Mouse (Mus musculus) midbrain, embryonic 15.5 days (tissue): ENCODE measurements around the gene Dlg2. TPM values are rescaled to one million over a fixed set of nuclear protein-coding genes. Genes with fewer than 3 reads are reported as not detected.

ENCODE experiments used
- ATAC-seq: fragments of 200-750 bp; cut with Nextera tagmentation; replicated peaks from 2 replicates; pipeline ENCODE4 v1.8.0; 2017; ENCODE audit warnings: moderate TSS enrichment
- H3K27ac ChIP-seq: fragments of 300-500 bp; sonication (generic); 2 replicates; pipeline ENCODE4 v1.5.1; 2015; ENCODE audit warnings: mild to moderate bottlenecking, inconsistent platforms
- H3K27me3 ChIP-seq: fragments of 300-500 bp; sonication (generic); replicated peaks from 2 replicates; pipeline ENCODE4 v1.6.1; 2015; ENCODE audit warnings: inconsistent platforms
- H3K36me3 ChIP-seq: fragments of 300-500 bp; sonication (generic); replicated peaks from 2 replicates; pipeline ENCODE4 v1.6.1; 2015; ENCODE audit warnings: inconsistent platforms
- H3K4me1 ChIP-seq: fragments of 300-500 bp; sonication (generic); 2 replicates; pipeline ENCODE4 v1.6.1; 2015; ENCODE audit warnings: inconsistent platforms
- H3K4me2 ChIP-seq: fragments of 300-500 bp; sonication (generic); 2 replicates; pipeline ENCODE4 v1.6.1; 2015; ENCODE audit warnings: inconsistent platforms, mild to moderate bottlenecking, moderate library complexity
- H3K4me3 ChIP-seq: fragments of 300-500 bp; sonication (generic); 2 replicates; pipeline ENCODE4 v1.5.1; 2015; ENCODE audit warnings: mild to moderate bottlenecking, inconsistent platforms
- H3K9ac ChIP-seq: fragments of 300-500 bp; sonication (generic); 2 replicates; pipeline ENCODE4 v1.6.1; 2015; ENCODE audit warnings: mild to moderate bottlenecking, inconsistent platforms
- H3K9me3 ChIP-seq: fragments of 300-500 bp; sonication (generic); 2 replicates; pipeline ENCODE4 v1.6.1; 2016; ENCODE audit warnings: inconsistent platforms
- WGBS: fragments of 180-500 bp; shearing (Covaris S2); methylation state at CpG from one replicate; pipeline ENCODE4 v1.1.7; 2015; ENCODE audit warnings: mixed read lengths; 5-methylcytosine and 5-hydroxymethylcytosine counted together
- polyA plus RNA-seq: library from polyadenylated mRNA; unstranded; fragments of >200 nt; fragmentation: Nextera tagmentation; extraction: Ambion mirVana; gene quantifications from 2 replicates; pipeline ENCODE4 v1.2.1, GENCODE M21; 2015

Gene Dlg2
- polyA plus RNA-seq, 1 experiment from 2014 or later: 28.8 TPM

GRCm38 (mm10) chr7:91962956-91963355 lies 1486.5 kb downstream of the Dlg2 start:
- H3K4me3 ChIP-seq: no peak overlapping the region
- no peaks in the 10 kb centered on the region for H3K36me3 ChIP-seq
- H3K4me1 ChIP-seq: no peaks in the 10 kb centered on the region
- H3K4me2 ChIP-seq: no peak overlapping the region
- no peak overlapping the region for H3K9ac ChIP-seq
- no peak overlapping the region for H3K27ac ChIP-seq
- ATAC-seq: no peak
- WGBS: 85% methylated on average over 2 of the region's 2 CpGs
- no peaks in the 10 kb centered on the region for H3K27me3 ChIP-seq
- no peaks in the 10 kb centered on the region for H3K9me3 ChIP-seq

- WGBS: 69% methylated on average over 1 of the region's 1 CpGs
- H3K4me1 ChIP-seq: no peaks in the 10 kb centered on the region
- no peaks in the 10 kb centered on the region for H3K9me3 ChIP-seq
- H3K27me3 ChIP-seq: no peaks in the 10 kb centered on the region
- H3K36me3 ChIP-seq: no peaks in the 10 kb centered on the region
- no peak for ATAC-seq
- no peak overlapping the region for H3K27ac ChIP-seq
- H3K4me3 ChIP-seq: no peak overlapping the region
- no peak overlapping the region for H3K4me2 ChIP-seq
- no peak overlapping the region for H3K9ac ChIP-seq
Observed at GRCm38 (mm10) chr7:91972970-91973369, 1496.5 kb downstream of the Dlg2 start.

- Histone ChIP-seq H3K4me1 (no peaks in the 10 kb centered on the region), H3K27ac (no peak overlapping the region), H3K4me2 (no peak overlapping the region), H3K27me3 (no peaks in the 10 kb centered on the region), H3K9ac (no peak overlapping the region), H3K4me3 (no peak overlapping the region), H3K9me3 (no peaks in the 10 kb centered on the region), H3K36me3 (no peaks in the 10 kb centered on the region)
- 84% methylated on average over 5 of the region's 5 CpGs for WGBS
- ATAC-seq: no peak
Observed at GRCm38 (mm10) chr7:92003769-92004455, 1527.4 kb downstream of the Dlg2 start.

- H3K27ac ChIP-seq: no peak overlapping the region
- no peaks in the 10 kb centered on the region for H3K9me3 ChIP-seq
- no peak overlapping the region for H3K4me3 ChIP-seq
- 73% methylated on average over 4 of the region's 4 CpGs for WGBS
- H3K27me3 ChIP-seq: no peaks in the 10 kb centered on the region
- H3K4me1 ChIP-seq: no peaks in the 10 kb centered on the region
- no peaks in the 10 kb centered on the region for H3K36me3 ChIP-seq
- ATAC-seq: no peak
- H3K9ac ChIP-seq: no peak overlapping the region
- H3K4me2 ChIP-seq: no peak overlapping the region
Observed at GRCm38 (mm10) chr7:92005681-92006425, 1529.4 kb downstream of the Dlg2 start.

GRCm38 (mm10) chr7:92008702-92009101 lies 1532.2 kb downstream of the Dlg2 start:
- no peak overlapping the region for H3K4me2 ChIP-seq
- no peak for ATAC-seq
- H3K36me3 ChIP-seq: no peaks in the 10 kb centered on the region
- 90% methylated on average over 1 of the region's 1 CpGs for WGBS
- H3K9me3 ChIP-seq: no peaks in the 10 kb centered on the region
- no peaks in the 10 kb centered on the region for H3K27me3 ChIP-seq
- no peaks in the 10 kb centered on the region for H3K4me1 ChIP-seq
- no peak overlapping the region for H3K27ac ChIP-seq
- H3K4me3 ChIP-seq: no peak overlapping the region
- H3K9ac ChIP-seq: no peak overlapping the region

GRCm38 (mm10) chr7:92024928-92025327 lies 1548.5 kb downstream of the Dlg2 start:
- no peaks in the 10 kb centered on the region for H3K27me3 ChIP-seq
- no peaks in the 10 kb centered on the region for H3K4me1 ChIP-seq
- no peak for ATAC-seq
- H3K9me3 ChIP-seq: no peaks in the 10 kb centered on the region
- H3K27ac ChIP-seq: no peak overlapping the region
- no peak overlapping the region for H3K4me3 ChIP-seq
- H3K4me2 ChIP-seq: no peak overlapping the region
- 82% methylated on average over 1 of the region's 1 CpGs for WGBS
- no peak overlapping the region for H3K9ac ChIP-seq
- H3K36me3 ChIP-seq: no peaks in the 10 kb centered on the region

- Histone ChIP-seq H3K27me3 (no peaks in the 10 kb centered on the region), H3K4me2 (no peak overlapping the region), H3K9ac (no peak overlapping the region), H3K36me3 (no peaks in the 10 kb centered on the region), H3K4me1 (no peaks in the 10 kb centered on the region), H3K9me3 (no peaks in the 10 kb centered on the region), H3K27ac (no peak overlapping the region), H3K4me3 (no peak overlapping the region)
- WGBS: 64% methylated on average over 2 of the region's 2 CpGs
- no peak for ATAC-seq
Observed at GRCm38 (mm10) chr7:92025465-92026056, 1549.1 kb downstream of the Dlg2 start.

- 40% methylated on average over 7 of the region's 7 CpGs for WGBS
- no peak overlapping the region for H3K4me3 ChIP-seq
Observed at GRCm38 (mm10) chr7:92027049-92027448, 1550.6 kb downstream of the Dlg2 start.

GRCm38 (mm10) chr7:92034256-92034655 lies 1557.8 kb downstream of the Dlg2 start:
- Histone ChIP-seq H3K27me3 (no peaks in the 10 kb centered on the region), H3K36me3 (no peaks in the 10 kb centered on the region), H3K4me2 (no peak overlapping the region), H3K9ac (no peak overlapping the region), H3K4me1 (no peaks in the 10 kb centered on the region), H3K27ac (no peak overlapping the region), H3K4me3 (no peak overlapping the region), H3K9me3 (no peaks in the 10 kb centered on the region)
- no peak for ATAC-seq
- 97% methylated on average over 2 of the region's 2 CpGs for WGBS

More at GRCm38 (mm10) chr7:92027049-92027448, 1550.6 kb downstream of the Dlg2 start:
- no peak overlapping the region for H3K27ac ChIP-seq
- peak; percentile 66; the same call in 1 of the 2 replicates for ATAC-seq
- H3K27me3 ChIP-seq: no peaks in the 10 kb centered on the region
- H3K4me2 ChIP-seq: no peak overlapping the region
- H3K4me1 ChIP-seq: no peaks in the 10 kb centered on the region
- H3K36me3 ChIP-seq: no peaks in the 10 kb centered on the region
- no peaks in the 10 kb centered on the region for H3K9me3 ChIP-seq
- no peak overlapping the region for H3K9ac ChIP-seq

- no peaks in the 10 kb centered on the region for H3K36me3 ChIP-seq
- 0 out of 2 replicates have a peak overlapping the region, but pooled peaks have one; percentile 47 for H3K27ac ChIP-seq
- ATAC-seq: 0 out of 2 replicates have a peak, but pooled peaks have one; percentile 24
- H3K4me3 ChIP-seq: no peak overlapping the region
- no peak overlapping the region for H3K9ac ChIP-seq
- H3K4me2 ChIP-seq: no peak overlapping the region
- no peaks in the 10 kb centered on the region for H3K27me3 ChIP-seq
- H3K9me3 ChIP-seq: no peaks in the 10 kb centered on the region
- H3K4me1 ChIP-seq: no peaks in the 10 kb centered on the region
Observed at GRCm38 (mm10) chr7:92040187-92040586, 1563.7 kb downstream of the Dlg2 start.

GRCm38 (mm10) chr7:92040785-92041411 lies 1564.4 kb downstream of the Dlg2 start:
- peak; percentile 93 for ATAC-seq
- H3K27me3 ChIP-seq: no peaks in the 10 kb centered on the region
- WGBS: 52% methylated on average over 2 of the region's 2 CpGs

GRCm38 (mm10) chr7:92044966-92045365 lies 1568.5 kb downstream of the Dlg2 start:
- Histone ChIP-seq H3K9ac (no peak overlapping the region), H3K4me2 (no peak overlapping the region), H3K9me3 (no peaks in the 10 kb centered on the region), H3K27ac (no peak overlapping the region), H3K4me3 (no peak overlapping the region), H3K36me3 (no peaks in the 10 kb centered on the region), H3K27me3 (no peaks in the 10 kb centered on the region), H3K4me1 (no peaks in the 10 kb centered on the region)
- ATAC-seq: no peak
- WGBS: 67% methylated on average over 1 of the region's 1 CpGs

More at GRCm38 (mm10) chr7:92040785-92041411, 1564.4 kb downstream of the Dlg2 start:
- Histone ChIP-seq H3K36me3 (no peaks in the 10 kb centered on the region), H3K4me1 (no peaks in the 10 kb centered on the region), H3K9ac (no peak overlapping the region), H3K9me3 (no peaks in the 10 kb centered on the region), H3K4me3 (no peak overlapping the region), H3K4me2 (no peak overlapping the region), H3K27ac (peak overlapping the region; percentile 74)
